Mouse (Mus musculus) naive thymus-derived CD4-positive, alpha-beta T cell, adult 2 months (primary cell): Measurements from ENCODE around the gene Snx3.

ENCODE experiments used
- DNase-seq: peaks from one replicate; pipeline ENCODE4 v3.0.0-alpha.2; 2011; ENCODE audit warnings: low read depth

The Snx3 gene

GRCm38 (mm10) chr10:42501775-42502348, at the start of gene Snx3:
Gene Snx3, plus strand, starts transcription at chr10:42502030.
- DNase-seq = peak; percentile 98

GRCm38 (mm10) chr10:42454266-42454665, 47.6 kb upstream of the Snx3 start:
- DNase-seq = no peak

GRCm38 (mm10) chr10:42454690-42455089, 47.1 kb upstream of the Snx3 start:
- DNase-seq = no peak

- DNase-seq = no peak
These were observed 45.8 kb upstream of the Snx3 start for GRCm38 (mm10) chr10:42455981-42456380.

- DNase-seq = no peak
These were observed 44.2 kb upstream of the Snx3 start for GRCm38 (mm10) chr10:42457557-42458191.

- peak; percentile 10 for DNase-seq
These were observed 37.6 kb upstream of the Snx3 start for GRCm38 (mm10) chr10:42464224-42464623.

GRCm38 (mm10) chr10:42464805-42465204, 37.0 kb upstream of the Snx3 start:
- no peak for DNase-seq

GRCm38 (mm10) chr10:42474946-42475514, 26.8 kb upstream of the Snx3 start:
- no peak for DNase-seq

- DNase-seq = peak; percentile 28
These were observed 24.9 kb upstream of the Snx3 start for GRCm38 (mm10) chr10:42476774-42477475.

GRCm38 (mm10) chr10:42477550-42478340, 24.1 kb upstream of the Snx3 start:
- no peak for DNase-seq

- peak; percentile 96 for DNase-seq
These were observed 23.5 kb upstream of the Snx3 start, which contains the start of gene Afg1l for GRCm38 (mm10) chr10:42478341-42478720. Gene Afg1l, minus strand, starts transcription at chr10:42478565.

GRCm38 (mm10) chr10:42480719-42481118, 21.1 kb upstream of the Snx3 start:
- DNase-seq = no peak

GRCm38 (mm10) chr10:42488606-42489296, 13.1 kb upstream of the Snx3 start:
- no peak for DNase-seq

- DNase-seq = no peak
These were observed 10.7 kb upstream of the Snx3 start for GRCm38 (mm10) chr10:42491158-42491557.

GRCm38 (mm10) chr10:42492027-42492771, 9.6 kb upstream of the Snx3 start:
- DNase-seq = no peak

GRCm38 (mm10) chr10:42493000-42493399, 8.8 kb upstream of the Snx3 start:
- DNase-seq = no peak

- no peak for DNase-seq
These were observed 1.2 kb upstream of the Snx3 start for GRCm38 (mm10) chr10:42500611-42501010.

- peak; percentile 46 for DNase-seq
These were observed 669 bp upstream of the Snx3 start for GRCm38 (mm10) chr10:42501161-42501560.

GRCm38 (mm10) chr10:42502349-42503111, 700 bp downstream of the Snx3 start:
- DNase-seq = peak; percentile 79

GRCm38 (mm10) chr10:42504096-42504710, 2.4 kb downstream of the Snx3 start:
- no peak for DNase-seq
